In the genomic region with DNA sequence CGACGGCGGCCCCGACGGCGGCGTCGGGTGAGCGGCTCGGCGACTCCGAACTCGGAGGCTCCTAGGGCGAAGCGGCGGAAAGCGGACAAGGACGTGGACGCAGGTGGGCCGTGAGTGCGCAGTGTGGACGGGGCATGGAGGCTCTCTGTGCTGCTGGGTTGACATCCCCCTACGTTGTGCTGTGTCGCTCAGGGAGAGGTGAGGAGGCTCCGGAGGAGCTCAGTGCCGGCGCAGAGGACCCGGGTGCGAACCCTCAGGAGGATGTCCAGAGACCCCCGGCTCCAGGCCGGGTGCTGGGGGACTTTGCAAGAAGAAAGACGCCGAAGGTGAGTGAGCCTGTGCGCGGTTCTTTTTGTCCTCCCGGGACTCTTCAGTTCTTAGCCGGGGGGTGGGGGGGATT, we compare ENCODE assay signal across 8 mouse cellular contexts. TPM values are rescaled to one million over a fixed set of nuclear protein-coding genes. Genes with fewer than 3 reads are reported as not detected.
A peak's percentile ranks its signal among the peaks of the same experiment; 100 is the strongest.
DNase-seq lines count a peak whose midpoint lies in the region; ATAC-seq and TF ChIP-seq lines count a peak whose summit lies in the region.

No protein-coding gene starts in this region.

- in situ Hi-C loops in CH12.LX (cut with MboI; ENCODE audit: low pct_ligation_motif_present, low pct_unique_long_range_greater_than_20kb, low sequenced_read_pairs) = no loop called here

- TF ChIP-seq POLR2A in CH12.LX (IDR thresholded peaks at IDR 0.05; ENCODE audit: low read depth, low read length) = no peak

- dilution Hi-C loops in CH12.LX (cut with MboI; ENCODE audit: extremely low pct_ligation_motif_present, extremely low pct_unique_long_range_greater_than_20kb, low sequenced_read_pairs) = no loop called here

- H3K27ac ChIP-seq in gastrocnemius, adult 2 months = peak overlapping the region; percentile 92
- no peak overlapping the region for H3K27ac ChIP-seq in CH12.LX (ENCODE audit: insufficient read depth, low read depth)
- peak overlapping the region; percentile 47; the same call in 1 of the 2 replicates for H3K27ac ChIP-seq in forebrain, embryonic 16.5 days (ENCODE audit: low read length)
- peak overlapping the region; percentile 37 for H3K27ac ChIP-seq in liver, postnatal 0 days (ENCODE audit: low read depth)

- peaks cover 6 to 36% of the 10 kb centered on the region in 2 experiments; a peak in 2 of 4 replicates for H3K4me1 ChIP-seq in CH12.LX (ENCODE audit: control insufficient read depth in 1 of 2, insufficient read depth in 2 of 2)
- H3K4me1 ChIP-seq in forebrain, embryonic 16.5 days (replicated peaks; ENCODE audit: control insufficient read depth, insufficient read depth, low read length) = peaks cover 14% of the 10 kb centered on the region
- H3K4me1 ChIP-seq in liver, postnatal 0 days (ENCODE audit: insufficient read depth) = peaks cover 5% of the 10 kb centered on the region; the same call in 1 of the 2 replicates

- H3K27me3 ChIP-seq in CH12.LX (replicated peaks) = no peaks in the 10 kb centered on the region
- H3K27me3 ChIP-seq in forebrain, embryonic 16.5 days (replicated peaks; ENCODE audit: control insufficient read depth, insufficient read depth, low read length) = no peaks in the 10 kb centered on the region
- no peaks in the 10 kb centered on the region for H3K27me3 ChIP-seq in liver, postnatal 0 days (ENCODE audit: insufficient read depth, low read length)

- no peak for TF ChIP-seq EP300 in CH12.LX (IDR thresholded peaks at IDR 0.05; ENCODE audit: low read length)
- no peak for TF ChIP-seq EP300 in liver, postnatal 0 days (IDR thresholded peaks at IDR 0.05; ENCODE audit: low read depth)

- H3K4me3 ChIP-seq in gastrocnemius, adult 2 months = peak overlapping the region; percentile 80
- H3K4me3 ChIP-seq in CH12.LX (replicated peaks in 1 of 3; ENCODE audit: low read depth in 2 of 3, low read length in 2 of 3, poor library complexity in 1 of 3) = peak overlapping the region; percentile 92 to 98 (median 93)
- peak overlapping the region; percentile 99 for H3K4me3 ChIP-seq in forebrain, embryonic 16.5 days (replicated peaks; ENCODE audit: low read length)
- peak overlapping the region; percentile 78 for H3K4me3 ChIP-seq in liver, postnatal 0 days (ENCODE audit: low read depth, low read length)

- H3K79me2 ChIP-seq in CH12.LX (replicated peaks; ENCODE audit: control insufficient read depth, extremely low read depth, insufficient read depth, poor library complexity, severe bottlenecking) = peaks cover 21% of the 10 kb centered on the region

- TF ChIP-seq CTCF in gastrocnemius, adult 2 months (IDR thresholded peaks at IDR 0.05) = no peak
- no peak for TF ChIP-seq CTCF in CH12.LX (conservative IDR thresholded peaks at IDR 0.05 in 1 of 2, IDR thresholded peaks at IDR 0.05 in 1 of 2; ENCODE audit: low read depth in 2 of 2, low read length in 2 of 2)
- TF ChIP-seq CTCF in liver, postnatal 0 days (IDR thresholded peaks at IDR 0.05; ENCODE audit: low read depth) = no peak

- TF ChIP-seq RAD21 in CH12.LX (IDR thresholded peaks at IDR 0.05; ENCODE audit: low read depth, low read length) = no peak

- under 1% methylated on average over 37 of the region's 37 CpGs for WGBS in forebrain, embryonic 16.5 days
- 1% methylated on average over 37 of the region's 37 CpGs for WGBS in liver, postnatal 0 days (ENCODE audit: insufficient replicate concordance)

- H3K9ac ChIP-seq in CH12.LX (ENCODE audit: insufficient read depth, low read depth) = peak overlapping the region; percentile 72
- H3K9ac ChIP-seq in forebrain, embryonic 16.5 days (replicated peaks; ENCODE audit: low read depth, low read length) = peak overlapping the region; percentile 86
- H3K9ac ChIP-seq in liver, postnatal 0 days (replicated peaks) = peak overlapping the region; percentile 93

- peaks cover 68 to 80% of the 10 kb centered on the region in 2 experiments for H3K36me3 ChIP-seq in CH12.LX (replicated peaks in 1 of 2; ENCODE audit: control insufficient read depth in 1 of 2, insufficient read depth in 1 of 2, low read length in 1 of 2)
- peaks cover 30% of the 10 kb centered on the region for H3K36me3 ChIP-seq in forebrain, embryonic 16.5 days (ENCODE audit: control insufficient read depth, insufficient read depth)
- peaks cover 67% of the 10 kb centered on the region for H3K36me3 ChIP-seq in liver, postnatal 0 days (replicated peaks; ENCODE audit: insufficient read depth, low read length)

- intact Hi-C loops in gastrocnemius, adult 2 months (cut with DNase I) = loop anchor here (5.0 kb wide), 1 partner anchor 619 kb away; no protein-coding TSS in a partner anchor

- H3K9me3 ChIP-seq in CH12.LX (replicated peaks; ENCODE audit: low read length) = no peaks in the 10 kb centered on the region
- H3K9me3 ChIP-seq in forebrain, embryonic 16.5 days (ENCODE audit: control insufficient read depth, low read length) = no peaks in the 10 kb centered on the region
- no peaks in the 10 kb centered on the region for H3K9me3 ChIP-seq in liver, postnatal 0 days (ENCODE audit: low read length)

- H3K4me2 ChIP-seq in CH12.LX (ENCODE audit: insufficient read depth, low read depth, poor library complexity, severe bottlenecking) = peak overlapping the region; percentile 80
- peak overlapping the region; percentile 79 for H3K4me2 ChIP-seq in forebrain, embryonic 16.5 days (ENCODE audit: low read length)
- H3K4me2 ChIP-seq in liver, postnatal 0 days (ENCODE audit: low read depth, low read length) = peak overlapping the region; percentile 95

- DNase-seq in gastrocnemius, adult 2 months = no peak
- no peak for DNase-seq in gastrocnemius, adult 18-20 months (ENCODE audit: low spot score)
- DNase-seq in CH12.LX (ENCODE audit: extremely low read depth) = no peak
- no peak for DNase-seq in liver, postnatal 0 days
- no peak for DNase-seq in urinary bladder, postnatal 4 days (ENCODE audit: low spot score in 2 of 2)
- no peak for DNase-seq in layer of hippocampus, postnatal 36 days

- ATAC-seq in forebrain, embryonic 16.5 days = peak; percentile 59
- ATAC-seq in liver, postnatal 0 days = peak; percentile 52
- no peak for ATAC-seq in cerebellum, adult (ENCODE audit: insufficient number of reproducible peaks, low FRiP score, low TSS enrichment)

TF ChIP-seq in CH12.LX, 34 proteins besides CTCF, POLR2A, EP300 and RAD21:
- TF ChIP-seq USF1 (IDR thresholded peaks at IDR 0.05; ENCODE audit: low read depth, low read length) = no peak
- no peak for TF ChIP-seq HCFC1 (IDR thresholded peaks at IDR 0.05; ENCODE audit: low read depth, low read length)
- no peak for TF ChIP-seq TBP (conservative IDR thresholded peaks at IDR 0.05; ENCODE audit: low read depth, low read length)
- TF ChIP-seq SMC3 (IDR thresholded peaks at IDR 0.05; ENCODE audit: low read depth, low read length) = no peak
- TF ChIP-seq E2F4 (IDR thresholded peaks at IDR 0.05; ENCODE audit: insufficient replicate concordance, low read depth, low read length) = no peak
- TF ChIP-seq ZKSCAN1 (IDR thresholded peaks at IDR 0.05; ENCODE audit: borderline replicate concordance, low read depth, low read length) = no peak
- TF ChIP-seq POLR2AphosphoS2 (IDR thresholded peaks at IDR 0.05; ENCODE audit: low read depth, low read length) = no peak
- no peak for TF ChIP-seq MAZ (IDR thresholded peaks at IDR 0.05; ENCODE audit: low read depth, low read length)
- TF ChIP-seq BHLHE40 (IDR thresholded peaks at IDR 0.05; ENCODE audit: low read depth, low read length) = no peak
- no peak for TF ChIP-seq JUN (IDR thresholded peaks at IDR 0.05; ENCODE audit: insufficient read depth, low read depth, low read length)
- no peak for TF ChIP-seq ZNF384 (IDR thresholded peaks at IDR 0.05; ENCODE audit: low read depth, low read length)
- TF ChIP-seq CHD2 (IDR thresholded peaks at IDR 0.05; ENCODE audit: low read length) = no peak
- no peak for TF ChIP-seq MXI1 (IDR thresholded peaks at IDR 0.05; ENCODE audit: low read depth, low read length)
- no peak for TF ChIP-seq NELFE (IDR thresholded peaks at IDR 0.05; ENCODE audit: low read depth, low read length)

RNA-seq across cellular contexts. Expression of a gene that starts 0.4 kb away (rescaled TPM):
- total RNA-seq in gastrocnemius, adult 2 months (2021) = 1 to 10 TPM; 7.3 to 9.4 TPM
- total RNA-seq in gastrocnemius, adult 18-20 months (2021) = 1 to 10 TPM; 6.0 to 8.5 TPM
- 12.3 and 16.3 TPM in 2 replicates for total RNA-seq in CH12.LX (2012; rRNA removed)
- 11.8 and 13.7 TPM in 2 replicates for total RNA-seq in CH12.LX (2014; rRNA removed)
- 38.6 and 52.2 TPM in 2 replicates for polyA plus RNA-seq in CH12.LX (2012; ENCODE audit: insufficient read length, low read depth)
- polyA plus RNA-seq in forebrain, embryonic 16.5 days (2015; fragmentation: Nextera tagmentation; extraction: Ambion mirVana) = 17.8 and 23.2 TPM in 2 replicates
- 7.5 and 7.9 TPM in 2 replicates for polyA plus RNA-seq in liver, postnatal 0 days (2015; fragmentation: Nextera tagmentation; extraction: Ambion mirVana)
- total RNA-seq in layer of hippocampus, postnatal 36 days (2021) = 10 to 100 TPM; 26.0 to 28.8 TPM

RNA-seq across cellular contexts. Expression of a gene that starts 0.5 kb away (rescaled TPM):
- 10 to 100 TPM; 15.1 to 15.6 TPM for total RNA-seq in gastrocnemius, adult 2 months (2021)
- total RNA-seq in gastrocnemius, adult 18-20 months (2021) = 10 to 100 TPM; 14.1 to 15.4 TPM
- total RNA-seq in CH12.LX (2012; rRNA removed) (50.7 and 69.3 TPM in 2 replicates), CH12.LX (2014; rRNA removed) (36.7 and 42.0 TPM in 2 replicates)
- 104 and 160 TPM in 2 replicates for polyA plus RNA-seq in CH12.LX (2012; ENCODE audit: insufficient read length, low read depth)
- polyA plus RNA-seq in forebrain, embryonic 16.5 days (2015; fragmentation: Nextera tagmentation; extraction: Ambion mirVana) = 49.6 and 53.9 TPM in 2 replicates
- 14.8 and 19.6 TPM in 2 replicates for polyA plus RNA-seq in liver, postnatal 0 days (2015; fragmentation: Nextera tagmentation; extraction: Ambion mirVana)
- total RNA-seq in layer of hippocampus, postnatal 36 days (2021) = 10 to 100 TPM; 20.0 to 24.7 TPM
